Mouse (Mus musculus) adrenal gland, adult 10 weeks (tissue): ENCODE data around the gene Lmntd1. TPM values are rescaled to one million over a fixed set of nuclear protein-coding genes. Genes with fewer than 3 reads are reported as not detected.

ENCODE experiments used
- polyA plus RNA-seq: library from polyadenylated mRNA; stranded (reverse); fragments of 350-450 nt; fragmentation: Illumina TruSeq; extraction: RNeasy Lipid Tissue Mini Kit (QIAGEN cat#74804); gene quantifications from one replicate; pipeline ENCODE4 v1.2.3, GENCODE M21; 2014; ENCODE audit warnings: low read depth, low replicate concordance

Gene Lmntd1
- polyA plus RNA-seq: 2.1 TPM

DNA sequence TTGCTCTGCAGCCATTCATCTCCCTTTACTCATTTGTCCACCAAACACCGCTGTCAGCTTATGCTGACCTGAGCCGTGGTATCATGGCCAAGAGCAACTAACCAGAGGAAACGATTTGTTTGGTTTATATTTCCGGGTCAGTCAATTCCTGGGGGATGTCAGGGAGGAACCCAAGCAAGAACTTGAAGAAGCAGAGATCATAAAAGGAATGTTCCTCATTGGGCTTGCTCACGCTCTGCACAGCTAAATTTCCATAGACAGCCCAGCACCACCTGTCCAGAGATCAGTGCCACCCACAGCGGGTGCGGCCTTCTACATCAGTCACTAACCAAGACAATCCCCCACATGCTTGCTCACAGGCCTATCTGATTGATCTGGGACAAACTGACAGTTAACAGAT, at the start of gene Lmntd1:
Gene Lmntd1, minus strand, starts transcription at position 101 of the 400 bp plus-strand sequence.

DNA sequence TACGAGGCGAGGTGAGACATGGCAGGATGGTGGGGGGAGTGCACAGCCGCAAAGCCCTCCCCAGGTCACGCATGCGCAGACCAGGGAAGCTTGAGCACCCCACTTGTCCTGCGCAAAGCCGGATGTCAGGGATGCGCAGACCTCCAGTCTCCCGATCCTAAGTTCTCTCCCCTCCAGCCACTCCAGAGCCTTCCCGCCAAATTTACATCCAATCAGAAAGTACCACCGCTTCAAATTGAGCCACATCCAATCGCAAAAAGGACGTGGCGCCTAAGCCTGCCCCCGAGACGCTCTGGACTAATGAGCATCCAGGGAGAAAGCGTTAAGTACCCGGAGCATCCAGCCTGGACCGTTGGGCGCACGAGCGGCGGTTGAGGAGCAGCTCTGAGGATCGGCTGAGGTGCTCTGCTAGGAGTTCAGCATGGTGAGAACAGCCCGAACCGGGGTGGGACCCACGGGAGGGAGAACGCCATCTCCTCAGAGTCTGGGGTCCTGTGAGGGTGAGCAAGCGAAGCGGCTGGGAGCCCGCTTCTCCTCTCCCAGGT, 1.6 kb upstream of the Lmntd1 start, which contains the start of gene Tuba3b:
Gene Tuba3b, plus strand, starts transcription at position 92 of the 545 bp plus-strand sequence.

Other genes starting within 250 kb of the Lmntd1 start
- not detected for gene Tuba3b, start 1.4 kb upstream of the Lmntd1 start, polyA plus RNA-seq
- gene Rassf8, start 132.4 kb upstream of the Lmntd1 start, polyA plus RNA-seq: 58.6 TPM